Mouse (Mus musculus): ENCODE data around the gene Uhmk1. TPM values are rescaled to one million over a fixed set of nuclear protein-coding genes. Genes with fewer than 3 reads are reported as not detected.
A peak's percentile ranks its signal among the peaks of the same experiment; 100 is the strongest.

Uhmk1 gene
- polyA plus RNA-seq, 1 experiment from 2014 or later: 4.6 TPM

- Histone ChIP-seq H3K4me1 (ENCODE audit: control insufficient read depth, insufficient read depth, low read length) (peaks cover 12% of the 10 kb centered on the region), H3K9ac (ENCODE audit: low read length) (no peak overlapping the region), H3K27me3 (ENCODE audit: control insufficient read depth, insufficient read depth, low read length) (no peaks in the 10 kb centered on the region), H3K4me2 (ENCODE audit: low read depth, low read length) (no peak overlapping the region), H3K27ac (ENCODE audit: low read length) (no peak overlapping the region), H3K9me3 (replicated peaks; ENCODE audit: control insufficient read depth, low read length) (no peaks in the 10 kb centered on the region), H3K4me3 (ENCODE audit: low read length) (no peak overlapping the region), H3K36me3 (ENCODE audit: control insufficient read depth, insufficient read depth) (peaks cover 18% of the 10 kb centered on the region)
- 81% methylated on average over 2 of the region's 2 CpGs for WGBS
- ATAC-seq (replicated peaks; ENCODE audit: extremely low read depth, insufficient read depth, low FRiP score): no peak
Measured at GRCm38 (mm10) chr1:170164053-170164614, 51.1 kb downstream of the Uhmk1 start.

- ATAC-seq (replicated peaks; ENCODE audit: extremely low read depth, insufficient read depth, low FRiP score): no peak
- no peak overlapping the region for H3K9ac ChIP-seq (ENCODE audit: low read length)
- peaks cover 10% of the 10 kb centered on the region for H3K4me1 ChIP-seq (ENCODE audit: control insufficient read depth, insufficient read depth, low read length)
- H3K27me3 ChIP-seq (ENCODE audit: control insufficient read depth, insufficient read depth, low read length): no peaks in the 10 kb centered on the region
- H3K36me3 ChIP-seq (ENCODE audit: control insufficient read depth, insufficient read depth): peaks cover 19% of the 10 kb centered on the region
- WGBS: 81% methylated on average over 3 of the region's 3 CpGs
- H3K4me3 ChIP-seq (ENCODE audit: low read length): no peak overlapping the region
- H3K9me3 ChIP-seq (replicated peaks; ENCODE audit: control insufficient read depth, low read length): no peaks in the 10 kb centered on the region
- H3K27ac ChIP-seq (ENCODE audit: low read length): no peak overlapping the region
- no peak overlapping the region for H3K4me2 ChIP-seq (ENCODE audit: low read depth, low read length)
Measured at GRCm38 (mm10) chr1:170163398-170163943, 51.7 kb downstream of the Uhmk1 start.

GRCm38 (mm10) chr1:170161852-170162251 is 53.3 kb downstream of the Uhmk1 start:
- peaks cover 3% of the 10 kb centered on the region; the same call in 1 of the 2 replicates for H3K4me1 ChIP-seq (ENCODE audit: control insufficient read depth, insufficient read depth, low read length)
- H3K4me3 ChIP-seq (ENCODE audit: low read length): no peak overlapping the region
- WGBS: 41% methylated on average over 6 of the region's 6 CpGs
- no peak overlapping the region for H3K4me2 ChIP-seq (ENCODE audit: low read depth, low read length)
- H3K27me3 ChIP-seq (ENCODE audit: control insufficient read depth, insufficient read depth, low read length): no peaks in the 10 kb centered on the region
- no peak overlapping the region for H3K9ac ChIP-seq (ENCODE audit: low read length)
- peaks cover 24% of the 10 kb centered on the region for H3K36me3 ChIP-seq (ENCODE audit: control insufficient read depth, insufficient read depth)
- ATAC-seq (replicated peaks; ENCODE audit: extremely low read depth, insufficient read depth, low FRiP score): peak; percentile 23; the same call in 1 of the 2 replicates
- no peaks in the 10 kb centered on the region for H3K9me3 ChIP-seq (replicated peaks; ENCODE audit: control insufficient read depth, low read length)
- H3K27ac ChIP-seq (ENCODE audit: low read length): peak overlapping the region; percentile 37

GRCm38 (mm10) chr1:170160397-170160938 is 54.7 kb downstream of the Uhmk1 start:
- H3K9me3 ChIP-seq (replicated peaks; ENCODE audit: control insufficient read depth, low read length): no peaks in the 10 kb centered on the region
- H3K36me3 ChIP-seq (ENCODE audit: control insufficient read depth, insufficient read depth): peaks cover 22% of the 10 kb centered on the region
- H3K4me2 ChIP-seq (ENCODE audit: low read depth, low read length): no peak overlapping the region
- no peak for ATAC-seq (replicated peaks; ENCODE audit: extremely low read depth, insufficient read depth, low FRiP score)
- no peak overlapping the region for H3K27ac ChIP-seq (ENCODE audit: low read length)
- WGBS: 77% methylated on average over 3 of the region's 3 CpGs
- no peaks in the 10 kb centered on the region for H3K27me3 ChIP-seq (ENCODE audit: control insufficient read depth, insufficient read depth, low read length)
- no peak overlapping the region for H3K4me3 ChIP-seq (ENCODE audit: low read length)
- H3K4me1 ChIP-seq (ENCODE audit: control insufficient read depth, insufficient read depth, low read length): peaks cover 3% of the 10 kb centered on the region; the same call in 1 of the 2 replicates
- no peak overlapping the region for H3K9ac ChIP-seq (ENCODE audit: low read length)

- 87% methylated on average over 2 of the region's 2 CpGs for WGBS
- Histone ChIP-seq H3K4me3 (ENCODE audit: low read length) (no peak overlapping the region), H3K4me2 (ENCODE audit: low read depth, low read length) (no peak overlapping the region), H3K9ac (ENCODE audit: low read length) (no peak overlapping the region), H3K9me3 (replicated peaks; ENCODE audit: control insufficient read depth, low read length) (no peaks in the 10 kb centered on the region), H3K27me3 (ENCODE audit: control insufficient read depth, insufficient read depth, low read length) (no peaks in the 10 kb centered on the region), H3K27ac (ENCODE audit: low read length) (no peak overlapping the region), H3K4me1 (ENCODE audit: control insufficient read depth, insufficient read depth, low read length) (peaks cover 3% of the 10 kb centered on the region; the same call in 1 of the 2 replicates), H3K36me3 (ENCODE audit: control insufficient read depth, insufficient read depth) (peaks cover 23% of the 10 kb centered on the region)
- no peak for ATAC-seq (replicated peaks; ENCODE audit: extremely low read depth, insufficient read depth, low FRiP score)
Measured at GRCm38 (mm10) chr1:170159707-170160106, 55.5 kb downstream of the Uhmk1 start.

GRCm38 (mm10) chr1:170155761-170156160 is 59.4 kb downstream of the Uhmk1 start:
- H3K9me3 ChIP-seq (replicated peaks; ENCODE audit: control insufficient read depth, low read length): no peaks in the 10 kb centered on the region
- no peak overlapping the region for H3K4me2 ChIP-seq (ENCODE audit: low read depth, low read length)
- no peaks in the 10 kb centered on the region for H3K4me1 ChIP-seq (ENCODE audit: control insufficient read depth, insufficient read depth, low read length)
- H3K4me3 ChIP-seq (ENCODE audit: low read length): no peak overlapping the region
- WGBS: 90% methylated on average over 5 of the region's 5 CpGs
- ATAC-seq (replicated peaks; ENCODE audit: extremely low read depth, insufficient read depth, low FRiP score): no peak
- peaks cover 20% of the 10 kb centered on the region for H3K36me3 ChIP-seq (ENCODE audit: control insufficient read depth, insufficient read depth)
- no peaks in the 10 kb centered on the region for H3K27me3 ChIP-seq (ENCODE audit: control insufficient read depth, insufficient read depth, low read length)
- H3K27ac ChIP-seq (ENCODE audit: low read length): no peak overlapping the region
- H3K9ac ChIP-seq (ENCODE audit: low read length): no peak overlapping the region

- H3K9me3 ChIP-seq (replicated peaks; ENCODE audit: control insufficient read depth, low read length): no peaks in the 10 kb centered on the region
- no peaks in the 10 kb centered on the region for H3K4me1 ChIP-seq (ENCODE audit: control insufficient read depth, insufficient read depth, low read length)
- no peak overlapping the region for H3K9ac ChIP-seq (ENCODE audit: low read length)
- H3K27me3 ChIP-seq (ENCODE audit: control insufficient read depth, insufficient read depth, low read length): no peaks in the 10 kb centered on the region
- no peak overlapping the region for H3K4me3 ChIP-seq (ENCODE audit: low read length)
- 76% methylated on average over 2 of the region's 2 CpGs for WGBS
- no peak for ATAC-seq (replicated peaks; ENCODE audit: extremely low read depth, insufficient read depth, low FRiP score)
- no peak overlapping the region for H3K27ac ChIP-seq (ENCODE audit: low read length)
- H3K36me3 ChIP-seq (ENCODE audit: control insufficient read depth, insufficient read depth): peaks cover 20% of the 10 kb centered on the region
- no peak overlapping the region for H3K4me2 ChIP-seq (ENCODE audit: low read depth, low read length)
Measured at GRCm38 (mm10) chr1:170155298-170155697, 59.9 kb downstream of the Uhmk1 start.

GRCm38 (mm10) chr1:170153986-170154385 is 61.2 kb downstream of the Uhmk1 start:
- WGBS: 88% methylated on average over 8 of the region's 8 CpGs
- ATAC-seq (replicated peaks; ENCODE audit: extremely low read depth, insufficient read depth, low FRiP score): no peak

GRCm38 (mm10) chr1:170152552-170152951 is 62.6 kb downstream of the Uhmk1 start:
- peaks cover 4% of the 10 kb centered on the region; the same call in 1 of the 2 replicates for H3K4me1 ChIP-seq (ENCODE audit: control insufficient read depth, insufficient read depth, low read length)
- no peaks in the 10 kb centered on the region for H3K9me3 ChIP-seq (replicated peaks; ENCODE audit: control insufficient read depth, low read length)
- no peak overlapping the region for H3K4me2 ChIP-seq (ENCODE audit: low read depth, low read length)
- H3K27me3 ChIP-seq (ENCODE audit: control insufficient read depth, insufficient read depth, low read length): no peaks in the 10 kb centered on the region
- peaks cover 23% of the 10 kb centered on the region for H3K36me3 ChIP-seq (ENCODE audit: control insufficient read depth, insufficient read depth)
- H3K9ac ChIP-seq (ENCODE audit: low read length): no peak overlapping the region
- no peak for ATAC-seq (replicated peaks; ENCODE audit: extremely low read depth, insufficient read depth, low FRiP score)
- H3K4me3 ChIP-seq (ENCODE audit: low read length): no peak overlapping the region
- WGBS: 87% methylated on average over 2 of the region's 2 CpGs
- no peak overlapping the region for H3K27ac ChIP-seq (ENCODE audit: low read length)

More at GRCm38 (mm10) chr1:170153986-170154385, 61.2 kb downstream of the Uhmk1 start:
- Histone ChIP-seq H3K36me3 (ENCODE audit: control insufficient read depth, insufficient read depth) (peaks cover 28% of the 10 kb centered on the region), H3K27me3 (ENCODE audit: control insufficient read depth, insufficient read depth, low read length) (no peaks in the 10 kb centered on the region), H3K9me3 (replicated peaks; ENCODE audit: control insufficient read depth, low read length) (no peaks in the 10 kb centered on the region), H3K4me1 (ENCODE audit: control insufficient read depth, insufficient read depth, low read length) (no peaks in the 10 kb centered on the region), H3K9ac (ENCODE audit: low read length) (no peak overlapping the region), H3K27ac (ENCODE audit: low read length) (no peak overlapping the region), H3K4me3 (ENCODE audit: low read length) (no peak overlapping the region), H3K4me2 (ENCODE audit: low read depth, low read length) (no peak overlapping the region)

Measured in heart, embryonic 16.5 days (tissue).